Mouse (Mus musculus) midbrain, embryonic 11.5 days (tissue): ENCODE results near the gene Eya2. TPM values are rescaled to one million over a fixed set of nuclear protein-coding genes. Genes with fewer than 3 reads are reported as not detected.

ENCODE experiments used
- ATAC-seq: fragments of 200-750 bp; cut with Nextera tagmentation; 2 replicates; pipeline ENCODE4 v1.8.0; 2017; ENCODE audit warnings: moderate TSS enrichment, moderate library complexity; ENCODE audit not compliant: low FRiP score
- DNase-seq: peaks from one replicate; pipeline ENCODE4 v3.0.0; 2015; ENCODE audit warnings: low spot score; ENCODE audit errors: missing footprints
- H3K27ac ChIP-seq: fragments of 300-500 bp; sonication (generic); 2 replicates; pipeline ENCODE4 v1.5.1; 2014; ENCODE audit warnings: low read depth, low read length
- H3K27me3 ChIP-seq: fragments of 300-500 bp; sonication (generic); 2 replicates; pipeline ENCODE4 v1.6.1; 2014; ENCODE audit warnings: mild to moderate bottlenecking, low read length, moderate library complexity, mixed read lengths; ENCODE audit not compliant: control insufficient read depth, insufficient read depth
- H3K36me3 ChIP-seq: fragments of 300-500 bp; sonication (generic); 2 replicates; pipeline ENCODE4 v1.6.1; 2014; ENCODE audit warnings: mild to moderate bottlenecking, low read length, moderate library complexity, mixed read lengths; ENCODE audit not compliant: control insufficient read depth, insufficient read depth
- H3K4me1 ChIP-seq: fragments of 300-500 bp; sonication (generic); 2 replicates; pipeline ENCODE4 v1.6.1; 2014; ENCODE audit warnings: low read length; ENCODE audit not compliant: control insufficient read depth, insufficient read depth
- H3K4me2 ChIP-seq: fragments of 300-500 bp; sonication (generic); 2 replicates; pipeline ENCODE4 v1.6.1; 2014; ENCODE audit warnings: mild to moderate bottlenecking, moderate library complexity
- H3K4me3 ChIP-seq: fragments of 300-500 bp; sonication (generic); 2 replicates; pipeline ENCODE4 v1.5.1; 2014; ENCODE audit warnings: low read depth, low read length
- H3K9ac ChIP-seq: fragments of 300-500 bp; sonication (generic); 2 replicates; pipeline ENCODE4 v1.6.1; 2014; ENCODE audit warnings: low read length
- H3K9me3 ChIP-seq: fragments of 300-500 bp; sonication (generic); 2 replicates; pipeline ENCODE4 v1.6.1; 2016; ENCODE audit warnings: low read length; ENCODE audit not compliant: control insufficient read depth
- WGBS: fragments of 180-500 bp; shearing (Covaris S2); extraction: QIAGEN DNeasy Blood & Tissue Kit; methylation state at CpG from one replicate; pipeline ENCODE4 v1.1.7; 2014; 5-methylcytosine and 5-hydroxymethylcytosine counted together
- polyA plus RNA-seq: library from polyadenylated mRNA; unstranded; fragments of >200 nt; fragmentation: Nextera tagmentation; extraction: Ambion mirVana; gene quantifications from 2 replicates; pipeline ENCODE4 v1.2.1, GENCODE M21; 2014

Eya2 gene
- polyA plus RNA-seq, 1 experiment from 2014 or later, result 6.9 TPM

DNA sequence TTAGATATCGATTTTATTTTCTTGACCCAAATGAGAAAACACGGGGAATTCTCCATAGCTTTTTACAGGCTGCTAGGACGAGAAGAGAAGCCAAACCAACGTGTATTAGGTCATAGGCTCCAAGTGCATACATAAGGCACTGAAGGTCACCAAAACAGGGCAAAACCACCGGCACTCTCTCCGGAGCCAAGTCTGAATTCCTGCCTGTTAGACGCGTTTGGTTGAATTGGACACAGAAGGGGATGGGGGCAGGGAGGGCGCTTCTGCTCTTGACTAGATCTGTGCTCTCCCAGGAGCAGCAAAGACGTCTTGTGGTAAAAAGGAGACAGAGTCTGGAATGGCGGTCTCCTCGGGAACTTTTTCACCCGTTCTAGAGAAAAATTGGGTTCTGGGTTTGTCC lies 6.1 kb downstream of the Eya2 start:
- no peaks in the 10 kb centered on the region for H3K36me3 ChIP-seq
- no peak overlapping the region for H3K4me2 ChIP-seq
- H3K27ac ChIP-seq, result no peak overlapping the region
- H3K27me3 ChIP-seq, result peaks cover 6% of the 10 kb centered on the region
- no peak overlapping the region for H3K9ac ChIP-seq
- 49% methylated on average over 13 of the region's 13 CpGs for WGBS
- no peak overlapping the region for H3K4me3 ChIP-seq
- peaks cover 19% of the 10 kb centered on the region for H3K4me1 ChIP-seq
- no peaks in the 10 kb centered on the region for H3K9me3 ChIP-seq
- ATAC-seq, result no peak
- DNase-seq, result peak; percentile 84

- Histone ChIP-seq H3K9ac (no peak overlapping the region), H3K4me3 (no peak overlapping the region), H3K4me1 (peaks cover 15% of the 10 kb centered on the region), H3K27me3 (no peaks in the 10 kb centered on the region), H3K27ac (no peak overlapping the region), H3K9me3 (no peaks in the 10 kb centered on the region), H3K4me2 (no peak overlapping the region), H3K36me3 (no peaks in the 10 kb centered on the region)
- 44% methylated on average over 8 of the region's 8 CpGs for WGBS
- ATAC-seq (no peak), DNase-seq (peak; percentile 76)
Observed at GRCm38 (mm10) chr2:165601605-165602004, 6.8 kb downstream of the Eya2 start.

- Histone ChIP-seq H3K4me3 (no peak overlapping the region), H3K27ac (no peak overlapping the region), H3K27me3 (no peaks in the 10 kb centered on the region), H3K4me1 (peaks cover 12% of the 10 kb centered on the region), H3K4me2 (no peak overlapping the region), H3K9me3 (no peaks in the 10 kb centered on the region), H3K36me3 (no peaks in the 10 kb centered on the region), H3K9ac (no peak overlapping the region)
- ATAC-seq, result no peak
- DNase-seq, result peak; percentile 82
- 53% methylated on average over 8 of the region's 8 CpGs for WGBS
Observed at GRCm38 (mm10) chr2:165603775-165604174, 8.9 kb downstream of the Eya2 start.

DNA sequence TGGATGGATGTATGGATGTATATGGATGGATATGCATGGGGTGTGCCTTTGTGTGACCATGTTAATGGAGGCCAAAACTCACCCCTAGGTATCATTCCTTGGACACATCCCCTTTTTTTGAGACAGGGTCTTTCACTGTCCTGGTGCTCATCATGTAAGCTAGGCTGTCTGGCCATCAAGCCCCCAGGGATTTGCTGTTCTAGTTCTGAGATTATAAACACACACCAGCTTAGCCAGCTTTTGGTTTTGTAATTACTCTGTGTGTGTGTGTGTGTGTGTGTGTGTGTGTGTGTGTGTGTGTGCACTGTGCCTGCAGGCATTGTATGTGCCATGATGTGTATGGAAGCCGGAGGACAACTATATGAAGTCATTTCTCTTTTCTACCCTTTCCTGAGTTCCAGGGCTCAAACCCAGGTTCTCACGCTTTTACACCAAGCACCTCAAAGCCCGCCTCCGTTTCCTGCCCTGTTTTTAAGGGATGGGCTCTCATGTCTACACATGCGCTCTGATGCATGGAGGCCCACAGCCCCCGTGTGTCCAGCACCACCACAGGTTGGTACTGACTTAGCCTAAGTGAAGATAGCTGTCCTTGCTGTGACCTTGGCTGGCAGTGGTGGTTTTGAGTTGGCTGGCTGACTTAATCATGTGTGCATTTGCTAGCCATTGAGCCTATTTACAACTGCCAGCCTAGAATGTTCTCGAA lies 16.9 kb downstream of the Eya2 start:
- no peaks in the 10 kb centered on the region for H3K36me3 ChIP-seq
- DNase-seq (peak; percentile 33), ATAC-seq (no peak)
- no peaks in the 10 kb centered on the region for H3K4me1 ChIP-seq
- WGBS, result 90% methylated on average over 7 of the region's 7 CpGs
- no peak overlapping the region for H3K27ac ChIP-seq
- H3K4me2 ChIP-seq, result no peak overlapping the region
- no peaks in the 10 kb centered on the region for H3K27me3 ChIP-seq
- H3K9me3 ChIP-seq, result no peaks in the 10 kb centered on the region
- no peak overlapping the region for H3K9ac ChIP-seq
- no peak overlapping the region for H3K4me3 ChIP-seq

DNA sequence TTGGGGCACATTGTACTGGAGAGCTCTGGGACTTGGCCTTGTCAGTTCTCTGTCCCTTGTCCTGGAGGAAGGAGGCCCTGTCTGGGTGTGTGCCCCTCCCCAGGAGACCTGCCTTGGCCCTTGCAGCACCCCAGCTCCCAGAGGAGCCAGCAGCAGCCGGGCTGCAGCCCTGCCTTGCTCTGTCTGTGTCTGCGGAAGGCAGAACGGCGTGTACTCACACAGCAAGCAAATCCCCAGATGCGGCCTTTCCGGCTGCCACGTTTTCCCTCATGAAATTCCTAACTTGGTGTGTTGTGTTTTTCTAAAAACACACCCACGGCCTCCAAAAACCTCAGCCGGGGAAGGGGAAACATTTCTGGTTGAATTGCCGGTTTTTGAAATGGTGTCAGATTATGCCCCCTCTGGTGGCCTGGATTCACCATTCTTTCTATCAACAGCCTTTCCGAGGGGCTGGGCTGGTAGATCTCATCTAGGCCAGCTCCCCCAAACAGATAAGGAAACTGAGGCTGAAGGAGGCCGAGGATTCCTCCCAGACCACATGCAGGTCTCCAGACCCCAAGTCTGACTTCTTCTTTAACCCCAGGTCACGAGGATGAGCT lies 19.0 kb downstream of the Eya2 start:
- Histone ChIP-seq H3K4me2 (no peak overlapping the region), H3K4me3 (no peak overlapping the region), H3K27me3 (no peaks in the 10 kb centered on the region), H3K36me3 (no peaks in the 10 kb centered on the region), H3K9ac (no peak overlapping the region), H3K4me1 (no peaks in the 10 kb centered on the region), H3K27ac (no peak overlapping the region), H3K9me3 (no peaks in the 10 kb centered on the region)
- ATAC-seq, result no peak
- WGBS, result 73% methylated on average over 13 of the region's 13 CpGs
- peak; percentile 72 for DNase-seq

DNA sequence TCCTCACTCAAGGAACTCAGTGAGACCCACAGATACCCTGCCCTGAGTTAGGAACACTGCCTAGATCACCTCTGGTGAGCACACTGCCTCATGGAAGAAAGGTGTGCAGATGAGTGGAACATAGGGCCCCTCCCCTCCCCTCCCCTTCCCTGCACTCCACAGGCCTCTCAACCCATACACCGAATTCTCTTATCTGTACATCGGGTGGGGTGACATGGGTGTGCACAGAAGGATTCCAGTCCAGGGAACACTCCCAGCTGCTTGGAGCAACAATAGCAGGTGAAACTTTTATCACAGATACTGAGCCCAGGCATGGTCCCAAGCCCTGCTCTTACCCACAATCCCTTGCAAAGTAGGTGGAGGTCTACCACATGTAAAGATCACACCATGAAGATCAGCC lies 26.7 kb downstream of the Eya2 start:
- Histone ChIP-seq H3K4me2 (no peak overlapping the region), H3K9ac (no peak overlapping the region), H3K27ac (no peak overlapping the region), H3K4me1 (no peaks in the 10 kb centered on the region), H3K36me3 (no peaks in the 10 kb centered on the region), H3K4me3 (no peak overlapping the region), H3K9me3 (no peaks in the 10 kb centered on the region), H3K27me3 (no peaks in the 10 kb centered on the region)
- WGBS, result 89% methylated on average over 2 of the region's 2 CpGs
- no peak for DNase-seq
- ATAC-seq, result no peak

GRCm38 (mm10) chr2:165622596-165622995 lies 27.8 kb downstream of the Eya2 start:
- H3K4me1 ChIP-seq, result no peaks in the 10 kb centered on the region
- H3K27me3 ChIP-seq, result no peaks in the 10 kb centered on the region
- H3K4me3 ChIP-seq, result no peak overlapping the region
- ATAC-seq, result no peak
- no peak overlapping the region for H3K9ac ChIP-seq
- no peak overlapping the region for H3K4me2 ChIP-seq
- H3K27ac ChIP-seq, result no peak overlapping the region
- no peaks in the 10 kb centered on the region for H3K9me3 ChIP-seq
- H3K36me3 ChIP-seq, result no peaks in the 10 kb centered on the region
- no peak for DNase-seq
- 62% methylated on average over 3 of the region's 3 CpGs for WGBS

- no peak overlapping the region for H3K4me3 ChIP-seq
- no peaks in the 10 kb centered on the region for H3K9me3 ChIP-seq
- H3K4me2 ChIP-seq, result no peak overlapping the region
- ATAC-seq, result no peak
- no peaks in the 10 kb centered on the region for H3K4me1 ChIP-seq
- DNase-seq, result no peak
- H3K27ac ChIP-seq, result no peak overlapping the region
- H3K9ac ChIP-seq, result no peak overlapping the region
- WGBS, result 82% methylated on average over 6 of the region's 6 CpGs
- no peaks in the 10 kb centered on the region for H3K27me3 ChIP-seq
- no peaks in the 10 kb centered on the region for H3K36me3 ChIP-seq
Observed at GRCm38 (mm10) chr2:165626826-165627225, 32.0 kb downstream of the Eya2 start.

- Histone ChIP-seq H3K4me1 (no peaks in the 10 kb centered on the region), H3K27ac (no peak overlapping the region)
Observed at GRCm38 (mm10) chr2:165627974-165628373, 33.1 kb downstream of the Eya2 start.

More at GRCm38 (mm10) chr2:165627974-165628373, 33.1 kb downstream of the Eya2 start:
- no peak for ATAC-seq
- H3K4me2 ChIP-seq, result no peak overlapping the region
- no peak overlapping the region for H3K4me3 ChIP-seq
- H3K9me3 ChIP-seq, result no peaks in the 10 kb centered on the region
- WGBS, result 82% methylated on average over 6 of the region's 6 CpGs
- no peaks in the 10 kb centered on the region for H3K27me3 ChIP-seq
- no peak for DNase-seq
- H3K9ac ChIP-seq, result no peak overlapping the region
- no peaks in the 10 kb centered on the region for H3K36me3 ChIP-seq
